ENCODE assay signal across 20 mouse cellular contexts in genomic region chr2:64069950-64070695, GRCm38 (mm10). TPM values are rescaled to one million over a fixed set of nuclear protein-coding genes. Genes with fewer than 3 reads are reported as not detected.
DNase-seq lines count a peak whose midpoint lies in the region; ATAC-seq and TF ChIP-seq lines count a peak whose summit lies in the region.
"Had no signal": no experiment of that assay in that cellular context is flagged by ENCODE, and none has a peak within 500 bp of the region (broad histone marks: within the 10 kb centered on the region; RNA-seq: fewer than 3 reads in every experiment).

No protein-coding gene starts in this region.

- 0 out of 2 replicates have a peak, but pooled peaks have one; percentile 34 for TF ChIP-seq POLR2A in heart, adult 2 months (IDR thresholded peaks at IDR 0.05; ENCODE audit: insufficient read depth, low read depth, low read length)

- DNase-seq in heart, adult 2 months, result peak in 1 of 2 experiments; percentile 64
- DNase-seq in heart, postnatal 36 days, result no peak
- DNase-seq in heart, adult 8-10 months (ENCODE audit: low spot score), result peak; percentile 35
- no peak for DNase-seq in kidney, postnatal 36 days
- DNase-seq: B cell, adult 2 months; cerebellum, postnatal 14 days; embryo, embryonic 11 days; gastrocnemius, postnatal 36 days; kidney, postnatal 10 days; thymus, postnatal 36 days had no signal

- peak; percentile 99 for TF ChIP-seq EP300 in heart, adult 2 months (IDR thresholded peaks at IDR 0.05; ENCODE audit: insufficient read depth, low read depth, low read length)

- peak overlapping the region; percentile 66 for H3K27ac ChIP-seq in heart, adult 2 months
- H3K27ac ChIP-seq in heart, embryonic 15.5 days, result peak overlapping the region; percentile 67
- H3K27ac ChIP-seq in liver, embryonic 16.5 days (ENCODE audit: low read length), result no peak overlapping the region; the same call in 1 of the 2 replicates
- H3K27ac ChIP-seq in kidney, embryonic 16.5 days (ENCODE audit: low read length), result no peak overlapping the region
- H3K27ac ChIP-seq: hindbrain, embryonic 14.5 days; intestine, embryonic 15.5 days; left cerebral cortex, adult 2 months; limb, embryonic 10.5 days; lung, embryonic 15.5 days had no signal

- H3K36me3 ChIP-seq in heart, adult 2 months (ENCODE audit: control insufficient read depth, insufficient read depth, low read length), result no peaks in the 10 kb centered on the region; the same call in none of the 2 replicates
- H3K36me3 ChIP-seq in heart, embryonic 15.5 days, result no peaks in the 10 kb centered on the region
- H3K36me3 ChIP-seq in liver, embryonic 16.5 days (ENCODE audit: control insufficient read depth, insufficient read depth), result no peaks in the 10 kb centered on the region
- H3K36me3 ChIP-seq in kidney, embryonic 16.5 days (ENCODE audit: insufficient read depth, low read length), result no peaks in the 10 kb centered on the region
- H3K36me3 ChIP-seq: intestine, embryonic 15.5 days; limb, embryonic 10.5 days; lung, embryonic 15.5 days had no signal

- ATAC-seq in heart, embryonic 15.5 days (replicated peaks; ENCODE audit: insufficient number of reproducible peaks, insufficient read depth, low FRiP score, low read depth), result peak; percentile 83; the same call in 1 of the 2 replicates
- peak; percentile 91 for ATAC-seq in liver, embryonic 16.5 days (ENCODE audit: low read depth)
- no peak for ATAC-seq in kidney, embryonic 16.5 days (ENCODE audit: low FRiP score, low TSS enrichment)
- ATAC-seq: forebrain, embryonic 14.5 days; intestine, embryonic 15.5 days; midbrain, embryonic 16.5 days had no signal

- no peaks in the 10 kb centered on the region for H3K9me3 ChIP-seq in heart, embryonic 15.5 days (replicated peaks)
- H3K9me3 ChIP-seq in liver, embryonic 16.5 days (replicated peaks; ENCODE audit: control insufficient read depth, low read length), result no peaks in the 10 kb centered on the region
- H3K9me3 ChIP-seq in kidney, embryonic 16.5 days (ENCODE audit: low read length), result no peaks in the 10 kb centered on the region
- H3K9me3 ChIP-seq: intestine, embryonic 15.5 days; limb, embryonic 10.5 days; lung, embryonic 15.5 days had no signal

- H3K9ac ChIP-seq in heart, adult 2 months (ENCODE audit: low read depth, low read length), result no peak overlapping the region
- no peak overlapping the region for H3K9ac ChIP-seq in heart, embryonic 15.5 days
- no peak overlapping the region for H3K9ac ChIP-seq in liver, embryonic 16.5 days (ENCODE audit: low read depth, low read length)
- H3K9ac ChIP-seq in kidney, embryonic 16.5 days (replicated peaks; ENCODE audit: low read length), result no peak overlapping the region
- H3K9ac ChIP-seq: hindbrain, embryonic 14.5 days; intestine, embryonic 15.5 days; lung, embryonic 15.5 days had no signal

- H3K4me2 ChIP-seq in heart, embryonic 15.5 days, result peak overlapping the region; percentile 43
- no peak overlapping the region for H3K4me2 ChIP-seq in liver, embryonic 16.5 days (ENCODE audit: low read depth, low read length)
- H3K4me2 ChIP-seq in kidney, embryonic 16.5 days (replicated peaks; ENCODE audit: low read depth, low read length), result no peak overlapping the region
- H3K4me2 ChIP-seq: hindbrain, embryonic 14.5 days; intestine, embryonic 15.5 days; lung, embryonic 15.5 days had no signal

- WGBS in heart, adult 2 months, result 59% methylated on average over 10 of the region's 10 CpGs
- 47% methylated on average over 10 of the region's 10 CpGs for WGBS in heart, embryonic 15.5 days
- 53% methylated on average over 10 of the region's 10 CpGs for WGBS in liver, embryonic 16.5 days (ENCODE audit: insufficient replicate concordance)
- WGBS in kidney, embryonic 16.5 days, result 86% methylated on average over 10 of the region's 10 CpGs

- no peaks in the 10 kb centered on the region; the same call in 1 of the 2 replicates for H3K4me1 ChIP-seq in heart, adult 2 months (ENCODE audit: control insufficient read depth, insufficient read depth, low read length)
- peaks cover 17% of the 10 kb centered on the region for H3K4me1 ChIP-seq in heart, embryonic 15.5 days (replicated peaks)
- H3K4me1 ChIP-seq in liver, embryonic 16.5 days (ENCODE audit: control insufficient read depth, low read depth, low read length), result no peaks in the 10 kb centered on the region
- peaks cover 11% of the 10 kb centered on the region for H3K4me1 ChIP-seq in kidney, embryonic 16.5 days (ENCODE audit: insufficient read depth, low read length)
- H3K4me1 ChIP-seq: intestine, embryonic 15.5 days had no signal

- TF ChIP-seq CTCF in heart, adult 2 months (IDR thresholded peaks at IDR 0.05), result no peak

- intact Hi-C loops in heart, adult 2 months (cut with DNase I), result loop anchor here (10.0 kb wide), 1 partner anchor 85 kb away; no protein-coding TSS in a partner anchor
- intact Hi-C loops in heart, postnatal 36 days (cut with DNase I), result loop anchor here (5.0 kb wide), 1 partner anchor 88 kb away; no protein-coding TSS in a partner anchor

- H3K4me3 ChIP-seq in heart, adult 2 months, result no peak overlapping the region
- no peak overlapping the region for H3K4me3 ChIP-seq in heart, embryonic 15.5 days
- no peak overlapping the region for H3K4me3 ChIP-seq in liver, embryonic 16.5 days (ENCODE audit: low read depth, low read length)
- H3K4me3 ChIP-seq in kidney, embryonic 16.5 days (ENCODE audit: low read length), result no peak overlapping the region
- H3K4me3 ChIP-seq: intestine, embryonic 15.5 days; left cerebral cortex, adult 2 months; limb, embryonic 10.5 days; lung, embryonic 15.5 days had no signal

- no peaks in the 10 kb centered on the region for H3K27me3 ChIP-seq in heart, adult 2 months (ENCODE audit: control insufficient read depth, insufficient read depth, low read length)
- H3K27me3 ChIP-seq in heart, embryonic 15.5 days, result no peaks in the 10 kb centered on the region
- no peaks in the 10 kb centered on the region for H3K27me3 ChIP-seq in liver, embryonic 16.5 days (ENCODE audit: control insufficient read depth, insufficient read depth, low read depth, low read length)
- H3K27me3 ChIP-seq in kidney, embryonic 16.5 days (ENCODE audit: insufficient read depth, low read length), result no peaks in the 10 kb centered on the region
- H3K27me3 ChIP-seq: intestine, embryonic 15.5 days; lung, embryonic 15.5 days had no signal

- H3K79me2 ChIP-seq in heart, adult 2 months (replicated peaks; ENCODE audit: control insufficient read depth, insufficient read depth, low read length), result no peaks in the 10 kb centered on the region

RNA-seq across cellular contexts. Expression of gene Fign, which starts 27.7 kb away (rescaled TPM):
- 10 to 100 TPM in 1 of 2 experiments, 1 to 10 TPM in 1; 8.3 to 17.5 TPM for total RNA-seq in heart, adult 2 months (2021)
- polyA plus RNA-seq in heart, adult 2 months (2012; rRNA removed), result 5.0 and 8.9 TPM in 2 replicates
- 10 to 100 TPM; 12.5 to 18.4 TPM for total RNA-seq in heart, postnatal 36 days (2021)
- 10 to 100 TPM; 10.5 to 17.1 (median 14.3) TPM for total RNA-seq in heart, adult 8-10 months (2022)
- 7.2 and 8.1 TPM in 2 replicates for polyA plus RNA-seq in heart, embryonic 15.5 days (2015; fragmentation: Nextera tagmentation; extraction: Ambion mirVana)
- polyA plus RNA-seq in liver, embryonic 16.5 days (2015; fragmentation: Nextera tagmentation; extraction: Ambion mirVana), result 1.8 and 2.8 TPM in 2 replicates
- polyA plus RNA-seq in kidney, embryonic 16.5 days (2015; fragmentation: Nextera tagmentation; extraction: Ambion mirVana), result 8.9 and 9.1 TPM in 2 replicates

Comparison
In these comparisons a context has a peak if more than half of its experiments do, and no peak if none do; other contexts are left out.
1. H3K27ac ChIP-seq: peak in heart, adult 2 months (single experiment) and heart, embryonic 15.5 days (single experiment); none in liver, embryonic 16.5 days (single experiment) and kidney, embryonic 16.5 days (single experiment).